Mouse (Mus musculus) cerebellum, postnatal 36 days (tissue): ENCODE measurements around the gene Mapk8ip3.
"Not testable (repeated sequence)": the region's sequence is repeated elsewhere in the genome, so short reads cannot be mapped to it uniquely, and the experiment has no call there.

Experiments
- DNase-seq, 2 experiments: peaks; one replicate each; pipeline ENCODE4 v3.0.0; 2021 to 2022; ENCODE audit warnings: mixed read lengths in 2 of 2

The Mapk8ip3 gene

GRCm38 (mm10) chr17:24936259-24937237, at the start of gene Mapk8ip3:
TSS of gene Mapk8ip3 (minus strand) at chr17:24936977.
- DNase-seq = peak; percentile 94 to 96

GRCm38 (mm10) chr17:24960852-24961715, 24.3 kb upstream of the Mapk8ip3 start:
- DNase-seq = no peak

DNA sequence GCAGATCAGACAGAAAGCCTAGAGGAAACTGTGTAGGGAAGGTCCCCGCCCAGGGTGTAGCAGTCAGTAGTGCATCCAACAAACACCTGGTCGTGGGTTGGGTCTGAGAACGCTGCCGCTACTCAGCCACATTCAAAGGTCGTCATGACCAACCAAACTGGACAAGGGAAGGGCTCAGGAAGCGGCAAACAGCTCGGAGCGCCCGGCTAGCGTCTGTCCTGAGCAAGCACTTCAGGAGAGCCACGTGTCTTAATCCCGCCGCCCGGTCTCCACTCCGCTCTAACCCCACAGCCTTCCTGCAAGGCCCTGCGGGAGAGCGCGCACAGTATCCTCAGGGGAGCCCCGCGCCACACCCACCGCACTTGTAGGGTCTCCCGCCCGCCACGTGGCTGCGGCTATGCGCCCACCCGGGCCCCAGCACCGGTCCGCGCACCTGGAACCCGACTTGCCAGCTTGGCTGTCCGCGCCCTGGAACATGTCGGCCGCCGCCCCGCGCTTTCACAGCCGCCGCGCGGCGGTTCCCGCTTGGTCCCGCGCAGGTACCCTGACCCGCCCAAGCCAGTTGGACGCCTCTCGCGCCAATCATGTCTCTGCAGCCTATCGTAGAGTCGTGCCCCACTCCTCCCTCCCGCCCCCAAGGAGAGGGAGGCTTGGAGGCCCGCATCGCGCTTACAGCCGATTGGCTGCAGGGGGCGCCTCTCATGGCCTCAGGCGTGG, 23.5 kb upstream of the Mapk8ip3 start, which contains the start of gene Jpt2:
Jpt2 (minus strand) TSS at position 555 of the 717 bp plus-strand sequence.
- DNase-seq = peak; percentile 97 to 99

- no peak for DNase-seq
These were observed 22.6 kb upstream of the Mapk8ip3 start for GRCm38 (mm10) chr17:24959371-24959770.

DNA sequence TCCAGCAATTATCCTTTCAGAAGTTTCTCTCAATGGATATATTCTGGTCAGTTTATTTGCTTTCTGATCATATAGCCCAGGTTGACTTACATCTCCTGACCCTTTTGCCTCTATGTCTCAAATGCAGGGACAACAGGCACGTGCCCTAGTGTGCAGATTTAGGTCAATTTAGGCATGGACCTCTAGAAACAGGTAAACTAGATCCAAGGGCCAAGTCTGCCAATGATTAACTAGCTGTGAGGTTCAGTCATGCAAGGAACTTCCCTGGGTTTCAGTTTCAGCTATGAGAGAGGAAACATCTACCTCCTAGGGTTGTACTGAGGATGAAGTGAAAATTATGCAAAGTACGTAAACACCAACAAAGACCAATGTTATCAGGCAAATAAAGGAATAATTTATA, 16.5 kb upstream of the Mapk8ip3 start:
- no peak for DNase-seq

DNA sequence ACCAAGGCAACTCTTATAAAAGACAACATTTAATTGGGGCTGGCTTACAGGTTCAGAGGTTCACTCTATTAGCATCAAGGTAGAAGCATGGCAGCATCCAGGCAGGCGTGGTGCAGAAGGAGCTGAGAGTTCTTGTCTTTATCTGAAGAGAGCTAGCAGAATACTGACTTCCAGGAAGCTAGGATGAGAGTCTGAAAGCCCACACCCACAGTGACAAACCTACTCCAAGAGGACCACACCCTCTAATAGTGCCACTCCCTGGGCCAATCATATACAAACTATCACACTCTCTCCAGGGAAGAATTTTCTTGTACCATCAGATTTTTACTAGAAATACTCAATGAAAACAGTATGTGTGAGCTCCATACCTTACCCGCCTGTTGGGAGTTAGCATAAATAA, 13.9 kb upstream of the Mapk8ip3 start:
- no peak for DNase-seq

DNA sequence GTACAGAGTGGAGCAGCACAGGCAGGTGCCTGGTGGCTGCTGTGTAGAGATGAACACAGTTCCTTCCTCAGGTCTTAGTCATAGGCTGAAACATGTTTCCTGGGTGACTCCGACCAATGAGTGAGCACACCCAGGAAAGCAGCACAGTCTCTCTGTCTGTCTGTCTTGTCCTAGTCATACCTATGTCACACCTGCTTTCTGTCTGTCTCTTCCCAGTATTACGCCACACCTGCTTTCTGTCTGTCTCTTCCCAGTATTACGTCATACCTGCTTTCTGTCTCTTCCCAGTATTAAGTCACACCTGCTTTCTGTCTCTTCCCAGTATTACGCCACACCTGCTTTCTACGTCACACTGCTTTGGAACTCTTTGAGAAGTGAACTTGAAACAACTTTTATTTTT, 11.4 kb upstream of the Mapk8ip3 start:
- DNase-seq = no peak

- DNase-seq = not testable (repeated sequence)
These were observed 6.8 kb upstream of the Mapk8ip3 start for GRCm38 (mm10) chr17:24943589-24943988.

DNA sequence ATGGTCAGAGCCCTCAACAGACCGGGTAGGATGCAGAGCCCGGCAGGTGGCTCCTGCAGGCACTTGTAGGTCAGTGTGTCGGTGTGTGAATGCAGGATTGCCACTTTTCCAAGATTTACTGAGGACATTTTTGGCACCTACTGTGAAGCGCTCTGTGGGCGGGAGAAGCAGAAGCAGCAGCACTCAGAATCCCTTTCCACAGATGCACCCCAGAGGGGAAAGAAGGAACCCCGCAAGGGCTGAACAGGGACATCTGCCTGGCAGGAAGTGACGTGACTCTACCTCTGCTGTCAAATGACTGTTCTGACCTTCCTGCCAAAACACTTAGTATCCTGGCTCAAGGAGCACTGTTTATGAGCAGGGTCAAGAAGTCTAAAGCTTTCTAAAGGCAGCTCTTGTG, 6.3 kb upstream of the Mapk8ip3 start:
- DNase-seq = no peak

- peak; percentile 47 to 52 for DNase-seq
These were observed 5.7 kb upstream of the Mapk8ip3 start for GRCm38 (mm10) chr17:24942453-24942852.

GRCm38 (mm10) chr17:24937266-24937665, 489 bp upstream of the Mapk8ip3 start:
- no peak for DNase-seq

DNA sequence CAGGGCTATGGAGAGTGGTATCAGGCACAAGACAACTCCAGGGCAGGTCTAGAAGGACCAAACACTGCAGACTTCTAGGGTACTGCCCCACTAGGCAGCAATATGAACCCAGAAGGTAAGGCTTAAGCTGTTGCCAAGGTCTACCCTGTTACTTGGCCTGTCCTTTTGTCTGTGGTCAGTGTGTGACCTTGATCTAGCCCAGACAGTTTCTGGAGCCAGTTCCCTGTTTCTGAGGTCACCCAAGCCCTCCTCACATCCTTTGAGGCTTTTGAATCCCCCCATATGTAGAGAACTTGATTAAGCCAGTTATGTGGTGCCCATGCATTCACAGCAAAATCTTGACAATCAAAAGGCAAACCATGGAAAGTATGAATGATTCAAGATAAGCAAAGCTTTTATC, 1.1 kb downstream of the Mapk8ip3 start:
- DNase-seq = no peak

- DNase-seq = no peak
These were observed 1.9 kb downstream of the Mapk8ip3 start for GRCm38 (mm10) chr17:24934926-24935325.

DNA sequence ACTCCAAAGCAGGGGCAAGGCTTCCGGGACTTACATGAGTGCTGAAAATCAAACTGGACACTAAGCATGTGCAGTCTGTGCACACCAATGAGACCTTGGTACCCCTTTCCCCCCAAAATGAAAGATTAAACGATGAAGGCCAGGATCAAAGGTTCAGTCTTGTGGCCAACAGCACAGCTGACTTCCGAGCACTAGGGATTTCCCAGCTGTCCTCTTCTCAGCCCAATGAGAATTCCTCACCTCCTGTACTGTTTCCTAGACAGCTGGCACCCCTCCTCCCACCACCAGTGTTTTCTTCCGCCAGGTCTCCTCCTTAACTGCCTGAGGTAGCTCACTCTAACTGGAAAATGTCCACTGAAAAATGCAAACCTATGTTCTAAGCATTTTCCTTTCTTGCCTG, 3.6 kb downstream of the Mapk8ip3 start:
- no peak for DNase-seq

DNA sequence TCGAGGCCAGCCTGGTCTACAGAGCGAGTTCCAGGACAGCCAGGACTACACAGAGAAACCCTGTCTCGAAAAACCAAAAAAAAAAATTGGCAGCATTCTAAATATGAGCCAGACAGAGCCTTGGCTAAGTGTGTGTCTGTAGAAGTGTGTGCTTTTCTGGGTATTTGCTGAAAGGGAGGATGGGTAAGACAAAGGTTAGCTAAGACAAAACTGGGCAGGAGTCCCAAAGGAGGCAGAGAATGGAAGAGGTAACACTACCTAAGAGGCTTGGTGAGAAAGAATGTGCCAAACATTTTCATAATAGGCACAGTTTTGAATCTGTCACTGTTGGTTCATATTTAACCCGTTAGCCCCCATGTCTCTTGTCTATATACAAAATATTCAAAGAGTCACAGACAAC, 4.3 kb downstream of the Mapk8ip3 start:
- DNase-seq = no peak

DNA sequence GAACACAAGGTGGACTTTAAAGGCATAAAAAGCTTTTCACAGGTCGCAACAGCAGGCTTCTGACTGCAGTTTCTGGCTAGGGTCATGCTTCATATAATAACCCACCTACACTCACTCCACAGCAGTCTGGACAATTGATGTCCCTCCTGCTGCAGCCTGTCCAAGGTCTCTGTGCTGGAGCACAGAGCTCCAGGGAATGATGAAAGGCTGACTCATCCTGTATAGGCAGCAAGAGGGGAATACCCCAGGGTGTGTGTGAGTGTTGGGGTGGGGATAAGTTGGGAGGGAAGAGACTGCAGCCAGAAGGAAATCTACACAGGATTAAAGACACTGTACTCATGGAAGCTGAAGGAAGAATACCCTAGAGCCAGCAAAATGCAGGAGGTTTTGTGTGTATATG, 7.3 kb downstream of the Mapk8ip3 start:
- no peak for DNase-seq

- no peak for DNase-seq
These were observed 13.5 kb downstream of the Mapk8ip3 start for GRCm38 (mm10) chr17:24923246-24923645.

GRCm38 (mm10) chr17:24913984-24914383, 22.8 kb downstream of the Mapk8ip3 start:
- no peak for DNase-seq

- DNase-seq = no peak
These were observed 29.2 kb downstream of the Mapk8ip3 start for GRCm38 (mm10) chr17:24907591-24907990.

DNA sequence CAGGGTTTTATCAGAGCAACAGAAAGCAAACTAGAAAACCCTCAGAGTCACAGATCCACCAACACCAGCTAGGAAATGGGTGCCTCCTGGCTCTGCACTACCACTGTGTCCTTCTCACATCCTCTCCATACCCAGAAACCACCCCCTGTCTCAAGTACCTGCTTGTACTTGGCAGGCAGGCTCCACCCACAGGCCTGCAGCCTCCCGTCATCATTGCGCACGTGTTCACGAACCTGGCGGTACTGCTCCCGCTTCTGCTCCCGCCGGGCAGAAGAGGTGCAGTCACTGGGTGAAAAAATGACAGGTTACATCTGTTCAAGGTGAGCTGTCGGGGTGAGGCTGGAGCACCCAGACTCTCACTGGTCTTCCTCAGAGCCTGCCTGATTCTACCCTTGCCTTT, 33.0 kb downstream of the Mapk8ip3 start:
- no peak for DNase-seq

DNA sequence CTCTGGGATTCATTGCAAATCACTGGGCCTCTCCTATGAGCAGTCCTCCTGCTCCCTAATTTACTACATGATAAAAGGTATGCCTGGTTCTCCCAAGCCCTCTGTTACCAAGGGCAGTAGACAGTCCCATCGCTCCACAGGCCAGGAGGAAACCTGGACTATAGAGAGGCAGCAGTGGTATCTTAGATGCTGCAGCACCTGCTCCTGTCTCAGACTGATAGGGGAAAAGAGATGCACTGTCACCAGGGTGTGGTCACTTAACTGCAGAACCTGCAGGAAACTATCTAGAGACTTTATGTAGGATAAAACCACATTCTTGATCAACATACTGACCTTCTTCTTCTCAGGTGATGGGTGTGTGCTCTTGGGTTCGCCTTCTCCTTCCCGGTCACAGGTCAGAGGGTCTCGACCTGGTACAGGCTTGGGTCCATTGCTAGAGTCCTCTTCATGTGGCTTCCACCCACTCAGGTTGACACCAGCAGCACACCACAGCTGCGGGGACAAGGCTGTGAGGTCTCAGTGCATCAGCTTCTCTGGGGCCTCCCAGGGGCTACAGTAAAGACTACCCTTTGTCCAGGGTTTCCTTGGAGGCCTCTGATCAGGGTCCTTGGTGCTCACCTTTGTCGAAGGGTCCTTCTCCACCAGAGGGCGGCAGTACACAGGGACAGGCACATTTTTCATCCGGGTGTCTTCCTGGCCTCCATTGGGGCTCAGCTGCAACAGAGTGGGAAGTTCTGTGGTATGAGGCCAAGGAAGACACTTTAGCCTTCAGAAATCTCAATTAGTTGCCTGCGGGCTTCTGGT, 33.9 kb downstream of the Mapk8ip3 start:
- DNase-seq = no peak

- no peak for DNase-seq
These were observed 34.7 kb downstream of the Mapk8ip3 start for GRCm38 (mm10) chr17:24902124-24902523.
